Mouse (Mus musculus) thymus, adult 2 months (tissue): ENCODE results near the gene Fam210b. TPM values are rescaled to one million over a fixed set of nuclear protein-coding genes. Genes with fewer than 3 reads are reported as not detected.

Source experiments
- DNase-seq: peaks from one replicate; pipeline ENCODE4 v3.0.0; 2021
- H3K27ac ChIP-seq: fragments of 200-500 bp; 2 replicates; pipeline ENCODE4 v1.5.1; 2012; ENCODE audit warnings: low read length, control low read depth; ENCODE audit not compliant: control insufficient read depth, insufficient read depth
- H3K27me3 ChIP-seq: fragments of 200-500 bp; 2 replicates; pipeline ENCODE4 v1.6.1; 2012; ENCODE audit warnings: mild to moderate bottlenecking, low read length, moderate library complexity, mixed read lengths; ENCODE audit not compliant: control insufficient read depth, insufficient read depth
- H3K36me3 ChIP-seq: fragments of 200-500 bp; 2 replicates; pipeline ENCODE4 v1.6.1; 2012; ENCODE audit warnings: mild to moderate bottlenecking, low read length, moderate library complexity; ENCODE audit not compliant: control insufficient read depth, insufficient read depth
- H3K4me1 ChIP-seq: fragments of 200-500 bp; replicated peaks from 2 replicates; pipeline ENCODE4 v1.6.1; 2012; ENCODE audit warnings: low read length; ENCODE audit not compliant: control insufficient read depth, insufficient read depth
- H3K4me3 ChIP-seq: fragments of 200-500 bp; 2 replicates; pipeline ENCODE4 v1.5.1; 2012; ENCODE audit warnings: mild to moderate bottlenecking, low read length, control low read depth, moderate library complexity; ENCODE audit not compliant: control insufficient read depth, insufficient read depth
- CTCF ChIP-seq: fragments of 200-500 bp; IDR thresholded peaks from 2 replicates; pipeline ENCODE4 v1.5.1; 2012; ENCODE audit warnings: mild to moderate bottlenecking, control low read depth, low read length, moderate library complexity, borderline replicate concordance; ENCODE audit not compliant: control insufficient read depth, poor library complexity, insufficient read depth; ENCODE audit errors: extremely low read depth
- POLR2A ChIP-seq: fragments of 200-500 bp; IDR thresholded peaks from 2 replicates; pipeline ENCODE4 v1.6.1; 2012; ENCODE audit warnings: mild to moderate bottlenecking, low read length, control low read depth, moderate library complexity; ENCODE audit not compliant: control insufficient read depth, poor library complexity, insufficient read depth; ENCODE audit errors: extremely low read depth
- WGBS: fragments of 180-500 bp; shearing (Covaris S2); methylation state at CpG from one replicate; pipeline ENCODE4 v1.1.7; 2018; 5-methylcytosine and 5-hydroxymethylcytosine counted together
- polyA plus RNA-seq: library from polyadenylated mRNA; depleted of rRNA; stranded (reverse); fragments of >200 nt; gene quantifications from 2 replicates; pipeline ENCODE4 v1.2.3, GENCODE M21; 2012

Fam210b gene
- polyA plus RNA-seq, 1 experiment, result 6.9 TPM

GRCm38 (mm10) chr2:172306544-172306943, 38.8 kb upstream of the Fam210b start:
- Histone ChIP-seq H3K4me3 (no peak overlapping the region), H3K27me3 (no peaks in the 10 kb centered on the region), H3K27ac (no peak overlapping the region), H3K4me1 (no peaks in the 10 kb centered on the region), H3K36me3 (no peaks in the 10 kb centered on the region)
- 70% methylated on average over 4 of the region's 4 CpGs for WGBS
- no peak for DNase-seq
- TF ChIP-seq CTCF, result no peak
- no peak for TF ChIP-seq POLR2A

- 93% methylated on average over 9 of the region's 9 CpGs for WGBS
- Histone ChIP-seq H3K27ac (no peak overlapping the region), H3K4me3 (no peak overlapping the region), H3K36me3 (no peaks in the 10 kb centered on the region), H3K4me1 (no peaks in the 10 kb centered on the region), H3K27me3 (no peaks in the 10 kb centered on the region)
- TF ChIP-seq CTCF (no peak), POLR2A (no peak)
- no peak for DNase-seq
Measured at GRCm38 (mm10) chr2:172311731-172312130, 33.6 kb upstream of the Fam210b start.

GRCm38 (mm10) chr2:172320878-172321277, 24.5 kb upstream of the Fam210b start:
- no peak overlapping the region for H3K4me3 ChIP-seq
- WGBS, result 17% methylated on average over 9 of the region's 9 CpGs
- H3K4me1 ChIP-seq, result no peaks in the 10 kb centered on the region
- H3K27me3 ChIP-seq, result no peaks in the 10 kb centered on the region
- no peak overlapping the region for H3K27ac ChIP-seq
- no peak for TF ChIP-seq CTCF
- no peak for TF ChIP-seq POLR2A
- peak; percentile 38 for DNase-seq
- H3K36me3 ChIP-seq, result no peaks in the 10 kb centered on the region

- WGBS, result 61% methylated on average over 8 of the region's 8 CpGs
- no peak overlapping the region for H3K27ac ChIP-seq
- DNase-seq, result no peak
- no peaks in the 10 kb centered on the region for H3K27me3 ChIP-seq
- TF ChIP-seq CTCF (no peak), POLR2A (no peak)
- H3K4me3 ChIP-seq, result no peak overlapping the region
- H3K36me3 ChIP-seq, result no peaks in the 10 kb centered on the region
- no peaks in the 10 kb centered on the region for H3K4me1 ChIP-seq
Measured at GRCm38 (mm10) chr2:172328248-172328647, 17.1 kb upstream of the Fam210b start.

GRCm38 (mm10) chr2:172329179-172329578, 16.2 kb upstream of the Fam210b start:
- H3K4me3 ChIP-seq, result no peak overlapping the region
- H3K27ac ChIP-seq, result no peak overlapping the region
- H3K36me3 ChIP-seq, result no peaks in the 10 kb centered on the region
- no peak for DNase-seq
- no peak for TF ChIP-seq POLR2A
- TF ChIP-seq CTCF, result no peak
- no peaks in the 10 kb centered on the region for H3K27me3 ChIP-seq
- H3K4me1 ChIP-seq, result no peaks in the 10 kb centered on the region
- 15% methylated on average over 13 of the region's 13 CpGs for WGBS

GRCm38 (mm10) chr2:172338206-172338942, 7.0 kb upstream of the Fam210b start:
- Histone ChIP-seq H3K27me3 (no peaks in the 10 kb centered on the region), H3K4me3 (no peak overlapping the region), H3K4me1 (no peaks in the 10 kb centered on the region), H3K27ac (no peak overlapping the region), H3K36me3 (no peaks in the 10 kb centered on the region)
- DNase-seq, result no peak
- TF ChIP-seq POLR2A (no peak), CTCF (no peak)
- WGBS, result 90% methylated on average over 19 of the region's 19 CpGs
